Mouse (Mus musculus): Measurements from ENCODE around the gene Rad23a.

- TF ChIP-seq CTCF (IDR thresholded peaks at IDR 0.05; ENCODE audit: low read depth): no peak
- no peak for TF ChIP-seq EP300 (optimal IDR thresholded peaks at IDR 0.05)
Measured at GRCm38 (mm10) chr8:84814555-84815441, 25.7 kb downstream of the Rad23a start.

All from stomach, postnatal 0 days (tissue).